In the genomic region with DNA sequence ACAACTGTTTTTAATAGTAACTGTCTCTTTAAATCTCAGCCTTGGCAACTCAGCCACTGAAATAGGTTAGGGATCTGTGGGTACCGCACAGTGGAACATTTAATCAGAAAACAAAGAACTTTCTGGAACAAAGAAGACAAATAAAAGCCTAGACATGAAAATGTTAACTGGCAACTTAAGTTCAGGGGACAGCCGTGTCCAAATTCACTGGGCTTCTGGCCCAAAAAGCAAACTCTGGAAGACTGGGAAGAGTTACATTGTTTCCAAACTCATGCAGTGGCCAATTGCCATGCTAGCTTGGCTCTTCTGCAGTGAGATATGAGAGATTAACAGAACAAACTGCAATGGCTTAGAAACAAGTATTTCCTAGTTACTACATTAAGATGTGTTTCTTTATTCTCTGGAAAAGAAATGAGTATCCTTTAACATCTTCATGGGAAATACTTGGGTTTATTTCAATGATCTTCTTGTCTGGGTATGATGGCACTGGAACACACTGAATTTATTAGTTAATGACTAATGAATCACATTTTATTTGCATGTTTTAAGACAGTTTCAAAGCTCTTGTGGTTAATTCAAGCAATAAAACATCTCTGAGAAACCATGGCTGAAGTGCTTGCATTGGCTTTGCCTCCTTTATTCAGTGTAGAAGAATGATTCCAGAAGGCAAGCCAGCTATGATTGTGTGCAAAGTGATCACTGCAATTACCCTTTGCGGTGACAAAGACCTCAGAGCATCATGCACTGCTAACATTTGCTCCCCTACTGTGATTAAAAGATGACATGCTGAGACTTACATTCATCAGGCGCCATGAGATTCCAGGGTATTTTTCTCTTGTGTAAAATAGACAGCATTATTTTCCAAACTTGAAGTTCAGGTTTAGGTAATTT, we compare ENCODE assay signal across 11 mouse cellular contexts.
DNase-seq lines count a peak whose midpoint lies in the region; ATAC-seq and TF ChIP-seq lines count a peak whose summit lies in the region.
"Had no signal": no experiment of that assay in that cellular context is flagged by ENCODE, and none has a peak within 500 bp of the region (broad histone marks: within the 10 kb centered on the region; RNA-seq: fewer than 3 reads in every experiment).

No protein-coding gene starts in this region.

- H3K27ac ChIP-seq in forebrain, embryonic 15.5 days (replicated peaks), result no peak overlapping the region
- H3K27ac ChIP-seq in forebrain, embryonic 11.5 days (ENCODE audit: low read depth, low read length), result no peak overlapping the region
- no peak overlapping the region for H3K27ac ChIP-seq in liver, adult 2 months (replicated peaks; ENCODE audit: insufficient read depth, low read depth, low read length)
- no peak overlapping the region for H3K27ac ChIP-seq in liver, embryonic 11.5 days (ENCODE audit: low read depth, low read length)
- no peak overlapping the region for H3K27ac ChIP-seq in midbrain, embryonic 16.5 days (ENCODE audit: low read length)
- H3K27ac ChIP-seq: liver, embryonic 15.5 days had no signal

- no peak overlapping the region for H3K9ac ChIP-seq in forebrain, embryonic 15.5 days (replicated peaks)
- no peak overlapping the region for H3K9ac ChIP-seq in forebrain, embryonic 11.5 days (ENCODE audit: low read length)
- no peak overlapping the region for H3K9ac ChIP-seq in liver, adult 2 months (ENCODE audit: low read depth, low read length)
- H3K9ac ChIP-seq in liver, embryonic 11.5 days (ENCODE audit: low read depth, low read length), result no peak overlapping the region
- H3K9ac ChIP-seq in midbrain, embryonic 16.5 days (ENCODE audit: low read depth, low read length), result no peak overlapping the region
- H3K9ac ChIP-seq: liver, embryonic 15.5 days had no signal

- H3K4me1 ChIP-seq in forebrain, embryonic 15.5 days, result peaks cover 9% of the 10 kb centered on the region; the same call in 1 of the 2 replicates
- H3K4me1 ChIP-seq in forebrain, embryonic 11.5 days (replicated peaks; ENCODE audit: control insufficient read depth, insufficient read depth, low read length), result no peaks in the 10 kb centered on the region
- H3K4me1 ChIP-seq in liver, adult 2 months (ENCODE audit: control insufficient read depth, insufficient read depth, low read length), result peaks cover 2% of the 10 kb centered on the region; the same call in 1 of the 2 replicates
- no peaks in the 10 kb centered on the region for H3K4me1 ChIP-seq in liver, embryonic 11.5 days (replicated peaks; ENCODE audit: control insufficient read depth, insufficient read depth, low read length)
- H3K4me1 ChIP-seq in midbrain, embryonic 16.5 days (ENCODE audit: control insufficient read depth, insufficient read depth, low read length), result peaks cover 4% of the 10 kb centered on the region; the same call in 1 of the 2 replicates
- H3K4me1 ChIP-seq: liver, embryonic 15.5 days had no signal

- no peak for DNase-seq in forebrain, embryonic 11.5 days (ENCODE audit: low spot score)
- peak; percentile 98 for DNase-seq in liver, adult 2 months (ENCODE audit: extremely low read depth, low read depth, low spot score)
- DNase-seq in liver, embryonic 11.5 days (ENCODE audit: low spot score), result no peak
- DNase-seq in gastrocnemius, postnatal 4 days (ENCODE audit: low spot score in 2 of 2), result peak; percentile 27 to 74
- DNase-seq in right cerebral cortex, postnatal 4 days, result no peak
- DNase-seq: kidney, adult 18-20 months had no signal

- TF ChIP-seq POLR2A in liver, adult 2 months (IDR thresholded peaks at IDR 0.05; ENCODE audit: extremely low read depth, insufficient read depth, low read length), result no peak

- H3K4me3 ChIP-seq in forebrain, embryonic 15.5 days, result no peak overlapping the region
- H3K4me3 ChIP-seq in forebrain, embryonic 11.5 days (ENCODE audit: low read depth, low read length), result no peak overlapping the region
- H3K4me3 ChIP-seq in liver, adult 2 months (ENCODE audit: insufficient read depth, low read depth, low read length), result no peak overlapping the region
- H3K4me3 ChIP-seq in liver, embryonic 11.5 days (ENCODE audit: low read depth, low read length), result no peak overlapping the region
- H3K4me3 ChIP-seq in midbrain, embryonic 16.5 days (ENCODE audit: low read depth, low read length), result no peak overlapping the region
- H3K4me3 ChIP-seq: erythroblast, embryonic 14.5 days; liver, embryonic 15.5 days had no signal

- ATAC-seq in forebrain, embryonic 15.5 days (replicated peaks), result 0 out of 2 replicates have a peak, but pooled peaks have one; percentile 41
- ATAC-seq in forebrain, embryonic 11.5 days (replicated peaks; ENCODE audit: low FRiP score), result no peak
- ATAC-seq in liver, embryonic 11.5 days (replicated peaks; ENCODE audit: low FRiP score), result no peak
- peak; percentile 51 for ATAC-seq in midbrain, embryonic 16.5 days
- ATAC-seq in monocyte, adult 5-6 weeks (replicated peaks; ENCODE audit: insufficient number of reproducible peaks, low FRiP score, low TSS enrichment, poor library complexity, severe bottlenecking), result no peak

- TF ChIP-seq CTCF in liver, adult 2 months (IDR thresholded peaks at IDR 0.05; ENCODE audit: low read depth, low read length), result no peak

- no peaks in the 10 kb centered on the region for H3K79me2 ChIP-seq in liver, adult 2 months (ENCODE audit: control insufficient read depth, insufficient read depth, low read length)

- 15% methylated on average over 4 of the region's 4 CpGs for WGBS in forebrain, embryonic 15.5 days
- 42% methylated on average over 4 of the region's 4 CpGs for WGBS in forebrain, embryonic 11.5 days
- 56% methylated on average over 4 of the region's 4 CpGs for WGBS in liver, adult 2 months
- WGBS in liver, embryonic 11.5 days, result 80% methylated on average over 4 of the region's 4 CpGs
- 32% methylated on average over 4 of the region's 4 CpGs for WGBS in midbrain, embryonic 16.5 days

- no peak overlapping the region for H3K4me2 ChIP-seq in forebrain, embryonic 15.5 days (replicated peaks)
- H3K4me2 ChIP-seq in forebrain, embryonic 11.5 days (ENCODE audit: low read depth, low read length, severe bottlenecking), result no peak overlapping the region
- no peak overlapping the region for H3K4me2 ChIP-seq in liver, embryonic 11.5 days
- H3K4me2 ChIP-seq in midbrain, embryonic 16.5 days (ENCODE audit: low read length), result no peak overlapping the region
- H3K4me2 ChIP-seq: liver, embryonic 15.5 days had no signal

- no peaks in the 10 kb centered on the region for H3K27me3 ChIP-seq in forebrain, embryonic 15.5 days
- H3K27me3 ChIP-seq in forebrain, embryonic 11.5 days (ENCODE audit: control insufficient read depth, insufficient read depth, low read length), result no peaks in the 10 kb centered on the region
- no peaks in the 10 kb centered on the region for H3K27me3 ChIP-seq in liver, adult 2 months (ENCODE audit: control insufficient read depth, insufficient read depth, low read length)
- H3K27me3 ChIP-seq in liver, embryonic 11.5 days (replicated peaks; ENCODE audit: control insufficient read depth, insufficient read depth, low read length), result no peaks in the 10 kb centered on the region
- no peaks in the 10 kb centered on the region for H3K27me3 ChIP-seq in midbrain, embryonic 16.5 days (ENCODE audit: control insufficient read depth, insufficient read depth, low read depth, low read length)
- H3K27me3 ChIP-seq: liver, embryonic 15.5 days had no signal

- H3K9me3 ChIP-seq in forebrain, embryonic 15.5 days, result no peaks in the 10 kb centered on the region
- no peaks in the 10 kb centered on the region for H3K9me3 ChIP-seq in forebrain, embryonic 11.5 days (ENCODE audit: control insufficient read depth, low read length)
- no peaks in the 10 kb centered on the region for H3K9me3 ChIP-seq in liver, embryonic 11.5 days (ENCODE audit: control insufficient read depth, low read length)
- H3K9me3 ChIP-seq in midbrain, embryonic 16.5 days (replicated peaks; ENCODE audit: control insufficient read depth, low read length, poor library complexity, severe bottlenecking), result no peaks in the 10 kb centered on the region
- H3K9me3 ChIP-seq: liver, embryonic 15.5 days had no signal

- no peaks in the 10 kb centered on the region for H3K36me3 ChIP-seq in forebrain, embryonic 15.5 days
- H3K36me3 ChIP-seq in forebrain, embryonic 11.5 days (ENCODE audit: control insufficient read depth, insufficient read depth, low read length), result no peaks in the 10 kb centered on the region
- H3K36me3 ChIP-seq in liver, adult 2 months (ENCODE audit: control insufficient read depth, insufficient read depth, low read length), result no peaks in the 10 kb centered on the region
- H3K36me3 ChIP-seq in liver, embryonic 11.5 days (ENCODE audit: control insufficient read depth, insufficient read depth, low read length), result no peaks in the 10 kb centered on the region
- no peaks in the 10 kb centered on the region for H3K36me3 ChIP-seq in midbrain, embryonic 16.5 days (ENCODE audit: control insufficient read depth, insufficient read depth, low read length)
- H3K36me3 ChIP-seq: liver, embryonic 15.5 days had no signal

Comparison
In these comparisons a context has a peak if more than half of its experiments do, and no peak if none do; other contexts are left out.
1. ATAC-seq: peak in forebrain, embryonic 15.5 days (single experiment) and midbrain, embryonic 16.5 days (single experiment); none in forebrain, embryonic 11.5 days (single experiment), liver, embryonic 11.5 days (single experiment) and monocyte, adult 5-6 weeks (single experiment).
2. DNase-seq: peak in liver, adult 2 months (single experiment) and gastrocnemius, postnatal 4 days (2 of 2); none in forebrain, embryonic 11.5 days (single experiment), liver, embryonic 11.5 days (single experiment) and right cerebral cortex, postnatal 4 days (single experiment).